Mouse (Mus musculus) spleen, postnatal 36 days (tissue): ENCODE measurements around the gene Gjb2.

Experiments used
- DNase-seq, 2 experiments: peaks; one replicate each; pipeline ENCODE4 v3.0.0; 2022; ENCODE audit warnings: low spot score in 2 of 2, mixed read lengths in 1 of 2

Gjb2 gene

DNA sequence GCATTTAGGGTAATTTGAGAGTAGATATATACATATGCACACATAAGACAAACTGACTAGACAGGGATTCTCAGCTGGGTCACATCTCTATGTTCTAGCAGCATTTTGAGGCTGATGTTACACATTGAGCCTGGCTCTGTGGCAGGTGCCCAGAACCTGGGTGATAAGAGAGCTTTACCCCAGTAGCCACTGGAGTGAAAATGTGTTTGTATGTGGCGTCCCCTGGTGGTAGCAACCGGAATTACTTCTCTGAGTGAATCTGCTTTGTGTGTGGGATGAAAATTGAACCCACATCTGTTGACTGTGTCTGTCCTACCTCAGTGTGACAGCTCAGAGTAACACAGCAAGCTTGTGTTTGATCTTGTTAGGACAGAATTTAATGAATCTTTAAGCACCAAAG, 34.6 kb downstream of the Gjb2 start:
- peak; percentile 4 to 11 for DNase-seq

DNA sequence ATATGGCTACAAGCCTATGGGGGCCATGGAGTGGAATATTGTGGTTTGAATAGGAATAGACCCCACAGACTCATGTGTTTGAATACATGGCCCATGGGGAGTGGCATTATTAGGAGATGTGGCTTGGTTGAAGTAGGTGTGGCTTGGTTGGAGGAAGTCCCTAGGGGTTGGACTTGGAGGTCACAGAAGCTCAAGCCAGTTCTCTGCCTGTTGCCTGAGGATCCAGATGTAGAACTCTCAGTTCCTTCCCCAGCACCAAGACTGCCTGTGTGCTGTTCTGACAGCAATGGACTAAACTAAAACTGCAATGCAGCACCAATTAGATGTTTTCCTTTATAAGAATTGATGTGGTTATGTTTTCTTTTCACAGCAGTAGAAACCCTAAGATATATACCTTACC, 38.4 kb downstream of the Gjb2 start:
- no peak for DNase-seq

DNA sequence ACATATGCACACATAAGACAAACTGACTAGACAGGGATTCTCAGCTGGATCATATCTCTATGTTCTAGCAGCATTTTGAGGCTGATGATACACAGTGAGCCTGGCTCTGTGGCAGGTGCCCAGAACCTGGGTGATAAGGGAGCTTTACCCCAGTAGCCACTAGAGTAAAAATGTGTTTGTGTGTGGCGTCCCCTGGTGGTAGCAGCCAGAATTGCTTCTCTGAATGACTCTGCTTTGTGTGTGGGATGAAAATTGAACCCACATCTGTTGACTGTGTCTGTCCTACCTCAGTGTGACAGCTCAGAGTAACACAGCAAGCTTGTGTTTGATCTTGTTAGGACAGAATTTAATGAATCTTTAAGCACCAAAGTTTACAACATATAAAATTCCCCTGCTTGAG, 44.5 kb downstream of the Gjb2 start:
- peak; percentile 13 to 25 for DNase-seq

DNA sequence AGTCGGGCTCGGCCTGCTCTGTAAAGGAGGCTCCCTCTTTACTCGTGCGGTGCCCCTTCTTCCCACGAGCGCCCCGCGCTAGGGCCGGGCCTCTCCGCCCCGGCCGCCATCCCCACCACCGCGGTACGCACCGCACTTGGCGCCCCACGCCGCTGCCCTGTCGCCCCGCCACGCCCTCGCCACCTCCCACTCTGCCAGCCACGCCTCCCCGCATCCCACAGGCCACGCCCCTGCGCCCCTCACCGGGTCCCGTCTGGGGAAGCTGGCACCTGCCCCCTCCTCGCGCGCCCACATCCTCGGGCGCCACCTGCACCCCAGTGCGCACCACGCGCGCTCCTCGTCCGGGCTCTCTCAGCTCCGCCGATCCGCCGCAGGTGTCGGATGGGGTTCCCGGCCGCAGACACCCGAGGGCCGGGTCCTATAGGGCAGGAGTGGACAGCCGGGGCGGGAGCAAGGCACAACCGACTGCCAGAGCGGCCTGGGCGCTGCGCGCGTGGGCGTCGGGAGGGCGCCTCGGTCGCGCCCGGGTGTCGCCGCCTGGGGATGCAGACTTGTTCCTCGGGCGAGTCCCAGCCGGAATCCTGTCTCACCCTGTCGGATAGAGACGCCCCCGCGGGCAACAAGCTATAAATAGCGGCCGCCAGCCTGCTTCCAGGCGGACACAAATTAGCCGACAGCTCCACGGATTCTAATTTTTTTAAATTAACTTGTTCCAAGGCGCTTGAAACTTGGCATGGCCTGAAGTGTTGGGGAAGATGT, 46.8 kb downstream of the Gjb2 start, which contains the start of gene Gja3:
Gene Gja3, minus strand, starts transcription at position 538 of the 759 bp plus-strand sequence.
- DNase-seq: no peak

DNA sequence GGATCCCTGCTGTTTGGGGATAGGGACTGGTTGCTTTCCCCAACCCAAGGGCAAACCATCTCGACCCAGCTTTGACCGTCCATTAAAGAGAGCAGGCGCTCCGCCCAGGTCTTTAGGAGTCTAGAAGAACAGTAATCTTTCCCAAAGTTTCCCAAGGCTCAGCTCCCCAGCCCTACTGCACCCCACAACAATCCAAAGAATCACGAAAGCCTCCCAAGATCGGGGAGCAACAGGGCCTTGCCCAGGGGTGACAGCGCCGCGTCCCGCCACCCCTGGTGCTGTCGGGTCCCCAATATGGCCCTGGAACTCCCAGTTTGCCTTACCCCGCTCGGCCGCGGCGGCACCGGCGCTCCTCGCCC, 47.3 kb downstream of the Gjb2 start:
- no peak for DNase-seq

DNA sequence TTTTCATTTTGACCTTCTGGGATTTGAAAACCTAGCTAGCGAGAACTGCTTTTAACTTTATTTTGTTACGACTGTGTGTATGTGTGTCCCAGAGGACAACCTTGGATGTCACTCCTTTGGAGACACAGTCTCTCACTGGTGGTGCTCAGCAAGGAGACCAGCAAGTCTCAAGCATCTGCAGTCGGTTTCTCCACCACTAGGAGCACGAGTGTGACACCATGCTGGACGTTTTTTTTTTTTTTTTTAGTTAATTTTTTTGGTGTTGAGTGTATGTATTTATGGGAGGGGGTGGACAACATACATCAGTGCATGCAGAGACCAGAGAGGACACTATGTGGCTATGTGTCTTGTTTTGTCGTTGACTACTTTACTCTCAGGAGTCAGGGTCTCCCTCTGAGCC, 51.8 kb downstream of the Gjb2 start:
- no peak for DNase-seq
